Comparison of ENCODE assay signal across 22 mouse cellular contexts in genomic region chr9:96391921-96392320, GRCm38 (mm10). TPM values are rescaled to one million over a fixed set of nuclear protein-coding genes. Genes with fewer than 3 reads are reported as not detected.
DNase-seq lines count a peak whose midpoint lies in the region; ATAC-seq and TF ChIP-seq lines count a peak whose summit lies in the region.
"Had no signal": no experiment of that assay in that cellular context is flagged by ENCODE, and none has a peak within 500 bp of the region (broad histone marks: within the 10 kb centered on the region; RNA-seq: fewer than 3 reads in every experiment).

No protein-coding gene starts in this region.

- 71% methylated on average over 1 of the region's 1 CpGs for WGBS in lung, postnatal 0 days

- H3K4me2 ChIP-seq in lung, postnatal 0 days (replicated peaks; ENCODE audit: low read depth, low read length): no peak overlapping the region
- H3K4me2 ChIP-seq: embryonic facial prominence, embryonic 15.5 days; hindbrain, embryonic 13.5 days; limb, embryonic 13.5 days; lung, embryonic 14.5 days; stomach, embryonic 15.5 days had no signal

- H3K27me3 ChIP-seq in lung, postnatal 0 days (replicated peaks; ENCODE audit: insufficient read depth, low read length): no peaks in the 10 kb centered on the region
- H3K27me3 ChIP-seq: embryonic facial prominence, embryonic 15.5 days; hindbrain, embryonic 13.5 days; limb, embryonic 13.5 days; stomach, embryonic 15.5 days had no signal

- DNase-seq in lung, postnatal 0 days (ENCODE audit: low spot score): peak; percentile 66
- DNase-seq in lung, postnatal 14 days: no peak
- peak; percentile 58 for DNase-seq in CD4-positive, CD25-positive, alpha-beta regulatory T cell, adult 2 months (ENCODE audit: low read depth, low spot score)
- no peak for DNase-seq in thymus, postnatal 36 days
- no peak for DNase-seq in urinary bladder, adult 2 months (ENCODE audit: low spot score)
- DNase-seq: adrenal gland, postnatal 36 days; cerebellum, adult 8-10 months; embryo, embryonic 11 days; gastrocnemius, adult 2 months; kidney, adult 11 months; kidney, postnatal 10 days; lung, embryonic 14.5 days; spleen, adult 18-20 months had no signal

- H3K36me3 ChIP-seq in lung, postnatal 0 days (ENCODE audit: insufficient read depth, low read length): no peaks in the 10 kb centered on the region
- H3K36me3 ChIP-seq: embryonic facial prominence, embryonic 15.5 days; forebrain, embryonic 10.5 days; hindbrain, embryonic 13.5 days; limb, embryonic 13.5 days; stomach, embryonic 15.5 days had no signal

- no peak overlapping the region for H3K27ac ChIP-seq in lung, postnatal 0 days (ENCODE audit: low read length)
- H3K27ac ChIP-seq: embryonic facial prominence, embryonic 15.5 days; forebrain, embryonic 10.5 days; gastrocnemius, adult 2 months; heart, adult 2 months; hindbrain, embryonic 13.5 days; limb, embryonic 13.5 days; stomach, embryonic 15.5 days had no signal

- H3K9ac ChIP-seq in lung, postnatal 0 days (replicated peaks; ENCODE audit: low read depth): no peak overlapping the region
- H3K9ac ChIP-seq: embryonic facial prominence, embryonic 15.5 days; hindbrain, embryonic 13.5 days; limb, embryonic 13.5 days; lung, embryonic 14.5 days; stomach, embryonic 15.5 days had no signal

- no peak for TF ChIP-seq CTCF in lung, postnatal 0 days (IDR thresholded peaks at IDR 0.05)

- ATAC-seq in lung, postnatal 0 days: 0 out of 2 replicates have a peak, but pooled peaks have one; percentile 24
- peak; percentile 81 for ATAC-seq in granulocyte monocyte progenitor cell, adult 5-6 weeks (replicated peaks; ENCODE audit: poor library complexity, severe bottlenecking)
- ATAC-seq in monocyte, adult 5-6 weeks (replicated peaks; ENCODE audit: insufficient number of reproducible peaks, low FRiP score, low TSS enrichment, poor library complexity, severe bottlenecking): peak; percentile 72

- no peak overlapping the region for H3K4me3 ChIP-seq in lung, postnatal 0 days (ENCODE audit: low read depth, low read length)
- H3K4me3 ChIP-seq: embryonic facial prominence, embryonic 15.5 days; forebrain, embryonic 10.5 days; gastrocnemius, adult 2 months; heart, adult 2 months; hindbrain, embryonic 13.5 days; limb, embryonic 13.5 days; myocyte; stomach, embryonic 15.5 days had no signal

- H3K9me3 ChIP-seq in lung, postnatal 0 days (ENCODE audit: low read length): no peaks in the 10 kb centered on the region
- H3K9me3 ChIP-seq: embryonic facial prominence, embryonic 15.5 days; forebrain, embryonic 10.5 days; hindbrain, embryonic 13.5 days; limb, embryonic 13.5 days; stomach, embryonic 15.5 days had no signal

- TF ChIP-seq EP300 in lung, postnatal 0 days (IDR thresholded peaks at IDR 0.05): peak; percentile 66

- no peaks in the 10 kb centered on the region for H3K4me1 ChIP-seq in lung, postnatal 0 days (ENCODE audit: insufficient read depth, low read depth, low read length)
- H3K4me1 ChIP-seq: embryonic facial prominence, embryonic 15.5 days; hindbrain, embryonic 13.5 days; limb, embryonic 13.5 days; stomach, embryonic 15.5 days had no signal

RNA-seq across cellular contexts. Expression of gene Atp1b3, which starts 27.7 kb away (rescaled TPM):
- polyA plus RNA-seq in lung, postnatal 0 days (2015; fragmentation: Nextera tagmentation; extraction: Ambion mirVana): 206 and 220 TPM in 2 replicates
- total RNA-seq in granulocyte monocyte progenitor cell, adult 5-6 weeks (2014; fragmentation: Nextera tagmentation): 124 and 164 TPM in 2 replicates
- 125 and 147 TPM in 2 replicates for total RNA-seq in granulocyte monocyte progenitor cell, adult 5-6 weeks (2017)
- total RNA-seq in monocyte, adult 5-6 weeks (2017): 298 to 398 TPM (median 324 TPM) in 3 replicates
- polyA plus RNA-seq in urinary bladder, adult 2 months (2012; rRNA removed): 120 and 149 TPM in 2 replicates

Comparison
In these comparisons a context has a peak if more than half of its experiments do, and no peak if none do; other contexts are left out.
1. DNase-seq: peak in lung, postnatal 0 days (single experiment) and CD4-positive, CD25-positive, alpha-beta regulatory T cell, adult 2 months (single experiment); none in lung, postnatal 14 days (single experiment), thymus, postnatal 36 days (0 of 2) and urinary bladder, adult 2 months (single experiment).
2. ATAC-seq: peak in every context shown above with its lines; median percentile 81 in granulocyte monocyte progenitor cell, adult 5-6 weeks; 72 in monocyte, adult 5-6 weeks; 24 in lung, postnatal 0 days.